Mouse (Mus musculus) urinary bladder, postnatal 14 days (tissue): ENCODE data around the gene Shisa7.
"Not testable (repeated sequence)": the region's sequence is repeated elsewhere in the genome, so short reads cannot be mapped to it uniquely, and the experiment has no call there.

Source experiments
- DNase-seq: peaks from one replicate; pipeline ENCODE4 v3.0.0; 2021; ENCODE audit warnings: low spot score

Gene Shisa7

GRCm38 (mm10) chr7:4844245-4844916 lies at the start of gene Shisa7:
Shisa7 (minus strand) TSS chr7:4844696.
- no peak for DNase-seq

- peak; percentile 26 for DNase-seq
These were observed 42.2 kb upstream of the Shisa7 start for GRCm38 (mm10) chr7:4886680-4887079.

GRCm38 (mm10) chr7:4879036-4879435 lies 34.5 kb upstream of the Shisa7 start:
- not testable (repeated sequence) for DNase-seq

- peak; percentile 22 for DNase-seq
These were observed 33.7 kb upstream of the Shisa7 start for GRCm38 (mm10) chr7:4878186-4878585.

GRCm38 (mm10) chr7:4877226-4877625 lies 32.7 kb upstream of the Shisa7 start:
- DNase-seq = no peak

GRCm38 (mm10) chr7:4876753-4877221 lies 32.3 kb upstream of the Shisa7 start, which contains the start of gene Isoc2a:
Isoc2a (plus strand) TSS chr7:4877153.
- peak; percentile 91 for DNase-seq

GRCm38 (mm10) chr7:4870133-4870532 lies 25.6 kb upstream of the Shisa7 start, which contains the start of gene Isoc2b:
Isoc2b (minus strand) TSS chr7:4870258.
- DNase-seq = no peak

GRCm38 (mm10) chr7:4866631-4867180 lies 22.2 kb upstream of the Shisa7 start:
- no peak for DNase-seq

- peak; percentile 97 for DNase-seq
These were observed 21.3 kb upstream of the Shisa7 start for GRCm38 (mm10) chr7:4865579-4866493.

- peak; percentile 49 for DNase-seq
These were observed 20.6 kb upstream of the Shisa7 start for GRCm38 (mm10) chr7:4865090-4865489.

- no peak for DNase-seq
These were observed 19.8 kb upstream of the Shisa7 start for GRCm38 (mm10) chr7:4864130-4864845.

GRCm38 (mm10) chr7:4863541-4864080 lies 19.1 kb upstream of the Shisa7 start:
- no peak for DNase-seq

- peak; percentile 76 for DNase-seq
These were observed 18.5 kb upstream of the Shisa7 start for GRCm38 (mm10) chr7:4863041-4863440.

- DNase-seq = not testable (repeated sequence)
These were observed 16.4 kb upstream of the Shisa7 start for GRCm38 (mm10) chr7:4860926-4861325.

- DNase-seq = no peak
These were observed 15.0 kb upstream of the Shisa7 start for GRCm38 (mm10) chr7:4859418-4859978.

GRCm38 (mm10) chr7:4857321-4857720 lies 12.8 kb upstream of the Shisa7 start:
- DNase-seq = no peak

GRCm38 (mm10) chr7:4856508-4856907 lies 12.0 kb upstream of the Shisa7 start:
- DNase-seq = no peak

GRCm38 (mm10) chr7:4853613-4854012 lies 9.1 kb upstream of the Shisa7 start:
- DNase-seq = no peak

GRCm38 (mm10) chr7:4851315-4851688 lies 6.8 kb upstream of the Shisa7 start:
- DNase-seq = no peak

- DNase-seq = no peak
These were observed 6.3 kb upstream of the Shisa7 start for GRCm38 (mm10) chr7:4850621-4851314.

GRCm38 (mm10) chr7:4849372-4849771 lies 4.9 kb upstream of the Shisa7 start:
- DNase-seq = no peak
